9 mouse cellular contexts compared by ENCODE assay signal in the genomic region with DNA sequence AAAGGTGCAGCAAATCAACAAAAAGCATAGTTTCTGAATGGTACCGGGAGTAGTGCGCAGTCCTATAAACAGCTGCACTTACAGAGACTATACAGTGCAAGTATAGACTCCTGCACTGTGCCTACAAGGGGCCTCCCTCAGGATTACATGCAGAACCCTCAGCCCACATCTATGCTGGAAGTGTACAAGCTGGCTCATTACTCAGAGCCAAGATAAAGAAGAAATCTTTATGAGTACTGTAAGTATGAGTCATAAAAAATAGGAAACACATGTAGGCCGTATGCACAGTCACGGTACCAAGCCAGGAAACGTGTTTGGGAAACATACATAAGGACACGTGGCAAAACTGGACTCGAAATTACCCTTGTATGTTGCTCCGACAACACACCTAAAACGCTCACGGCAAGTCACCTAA.
DNase-seq lines count a peak whose midpoint lies in the region; ATAC-seq and TF ChIP-seq lines count a peak whose summit lies in the region.
"Had no signal": no experiment of that assay in that cellular context is flagged by ENCODE, and none has a peak within 500 bp of the region (broad histone marks: within the 10 kb centered on the region; RNA-seq: fewer than 3 reads in every experiment).

No protein-coding gene starts in this region.

- no peaks in the 10 kb centered on the region for H3K9me3 ChIP-seq in heart, embryonic 16.5 days (replicated peaks; ENCODE audit: control insufficient read depth, low read length)
- H3K9me3 ChIP-seq in neural tube, embryonic 13.5 days, result no peaks in the 10 kb centered on the region
- H3K9me3 ChIP-seq in intestine, postnatal 0 days (ENCODE audit: control insufficient read depth), result no peaks in the 10 kb centered on the region

- H3K27me3 ChIP-seq in heart, embryonic 16.5 days (ENCODE audit: control insufficient read depth, insufficient read depth, low read length), result no peaks in the 10 kb centered on the region
- H3K27me3 ChIP-seq in neural tube, embryonic 13.5 days, result no peaks in the 10 kb centered on the region
- H3K27me3 ChIP-seq in intestine, postnatal 0 days (replicated peaks; ENCODE audit: control insufficient read depth, insufficient read depth, low read length), result no peaks in the 10 kb centered on the region

- intact Hi-C loops in gastrocnemius, postnatal 14 days (cut with DNase I; ENCODE audit: low total_unique reads), result no loop called here
- intact Hi-C loops in heart, postnatal 10 days (cut with DNase I), result no loop called here

- ATAC-seq in heart, embryonic 16.5 days (replicated peaks; ENCODE audit: extremely low read depth, insufficient read depth, low FRiP score), result 0 out of 2 replicates have a peak, but pooled peaks have one; percentile 21
- ATAC-seq in neural tube, embryonic 13.5 days (ENCODE audit: low read depth), result no peak
- ATAC-seq in intestine, postnatal 0 days, result peak; percentile 86

- no peak for TF ChIP-seq CTCF in intestine, postnatal 0 days (IDR thresholded peaks at IDR 0.05; ENCODE audit: low read depth)

- no peaks in the 10 kb centered on the region for H3K36me3 ChIP-seq in heart, embryonic 16.5 days (ENCODE audit: control insufficient read depth, insufficient read depth)
- no peaks in the 10 kb centered on the region for H3K36me3 ChIP-seq in neural tube, embryonic 13.5 days
- no peaks in the 10 kb centered on the region for H3K36me3 ChIP-seq in intestine, postnatal 0 days (ENCODE audit: control insufficient read depth, insufficient read depth)

- no peak overlapping the region for H3K9ac ChIP-seq in heart, embryonic 16.5 days (ENCODE audit: low read length)
- H3K9ac ChIP-seq in neural tube, embryonic 13.5 days, result no peak overlapping the region
- no peak overlapping the region for H3K9ac ChIP-seq in intestine, postnatal 0 days (ENCODE audit: low read depth, low read length)

- 73% methylated on average over 10 of the region's 10 CpGs for WGBS in heart, embryonic 16.5 days
- 80% methylated on average over 10 of the region's 10 CpGs for WGBS in neural tube, embryonic 13.5 days
- WGBS in intestine, postnatal 0 days, result 27% methylated on average over 10 of the region's 10 CpGs

- no peak overlapping the region for H3K4me2 ChIP-seq in heart, embryonic 16.5 days (ENCODE audit: low read depth, low read length)
- no peak overlapping the region for H3K4me2 ChIP-seq in neural tube, embryonic 13.5 days
- no peak overlapping the region for H3K4me2 ChIP-seq in intestine, postnatal 0 days (replicated peaks; ENCODE audit: low read depth)

- H3K4me1 ChIP-seq in heart, embryonic 16.5 days (ENCODE audit: control insufficient read depth, insufficient read depth, low read length), result peaks cover 37% of the 10 kb centered on the region
- H3K4me1 ChIP-seq in neural tube, embryonic 13.5 days (replicated peaks), result peaks cover 21% of the 10 kb centered on the region
- H3K4me1 ChIP-seq in intestine, postnatal 0 days (replicated peaks; ENCODE audit: control insufficient read depth, insufficient read depth, low read length), result peaks cover 5% of the 10 kb centered on the region

- no peak for DNase-seq in heart, adult 8-10 months (ENCODE audit: low spot score)
- DNase-seq in neural tube, embryonic 10.5 days (ENCODE audit: extremely low spot score, low spot score), result no peak
- peak; percentile 18 for DNase-seq in telencephalon, adult 2 months (ENCODE audit: low read depth, low spot score)
- no peak for DNase-seq in gastrocnemius, postnatal 14 days
- no peak for DNase-seq in heart, postnatal 10 days

- H3K27ac ChIP-seq in heart, embryonic 16.5 days (ENCODE audit: low read length), result peak overlapping the region; percentile 55
- H3K27ac ChIP-seq in neural tube, embryonic 13.5 days (replicated peaks), result 0 out of 2 replicates have a peak overlapping the region, but pooled peaks have one; percentile 29
- H3K27ac ChIP-seq in intestine, postnatal 0 days (ENCODE audit: low read depth, low read length), result no peak overlapping the region
- H3K27ac ChIP-seq: macrophage had no signal

- H3K4me3 ChIP-seq in heart, embryonic 16.5 days (ENCODE audit: low read length), result no peak overlapping the region
- no peak overlapping the region for H3K4me3 ChIP-seq in neural tube, embryonic 13.5 days
- H3K4me3 ChIP-seq in intestine, postnatal 0 days (ENCODE audit: low read depth, low read length), result no peak overlapping the region
